Mouse (Mus musculus) CH12.LX (cell line): ENCODE measurements at regions not wholly inside any gene's neighbourhood (a gene's known extent, or its start where the extent isn't known, plus 50 kb on each side); places are given as distances from the start of the nearest gene placed in this dataset.

Experiments used
- BHLHE40 ChIP-seq: IDR thresholded peaks from 2 replicates; pipeline ENCODE4 v1.6.1; 2011; ENCODE audit warnings: mild to moderate bottlenecking, low read depth, low read length, improper control_type of control experiment
- CHD1 ChIP-seq: IDR thresholded peaks from 2 replicates; pipeline ENCODE4 v1.6.1; 2012; ENCODE audit warnings: low read depth, low read length, improper control_type of control experiment, inconsistent platforms
- CTCF ChIP-seq, 2 experiments: IDR thresholded peaks in 1 of 2; conservative IDR thresholded peaks in 1 of 2; 2 replicates each; pipeline ENCODE4 v1.5.1; 2011 to 2012; ENCODE audit warnings: low read depth in 2 of 2, low read length in 2 of 2, improper control_type of control experiment in 1 of 2, inconsistent platforms in 1 of 2, mild to moderate bottlenecking in 1 of 2, moderate library complexity in 1 of 2
- E2F4 ChIP-seq: IDR thresholded peaks from 2 replicates; pipeline ENCODE4 v1.6.1; 2011; ENCODE audit warnings: low read depth, low read length, improper control_type of control experiment; ENCODE audit not compliant: insufficient replicate concordance
- ELF1 ChIP-seq: IDR thresholded peaks from 2 replicates; pipeline ENCODE4 v1.6.1; 2014; ENCODE audit warnings: low read depth, mild to moderate bottlenecking, inconsistent platforms, low read length, improper control_type of control experiment
- EP300 ChIP-seq: IDR thresholded peaks from 2 replicates; pipeline ENCODE4 v1.6.1; 2011; ENCODE audit warnings: low read length, improper control_type of control experiment
- GABPA ChIP-seq: IDR thresholded peaks from 2 replicates; pipeline ENCODE4 v1.6.1; 2012; ENCODE audit warnings: low read depth, low read length, improper control_type of control experiment, inconsistent platforms; ENCODE audit not compliant: insufficient replicate concordance
- JUND ChIP-seq: conservative IDR thresholded peaks from 2 replicates; pipeline ENCODE4 v1.6.1; 2011; ENCODE audit warnings: low read depth, low read length, improper control_type of control experiment
- PAX5 ChIP-seq: IDR thresholded peaks from 2 replicates; pipeline ENCODE4 v1.6.1; 2012; ENCODE audit warnings: low read length, inconsistent platforms, mixed read lengths
- POLR2A ChIP-seq: IDR thresholded peaks from 2 replicates; pipeline ENCODE4 v1.6.1; 2011; ENCODE audit warnings: low read depth, mild to moderate bottlenecking, improper control_type of control experiment, low read length
- RAD21 ChIP-seq: IDR thresholded peaks from 2 replicates; pipeline ENCODE4 v1.6.1; 2011; ENCODE audit warnings: low read depth, mild to moderate bottlenecking, low read length, improper control_type of control experiment, moderate library complexity
- RCOR1 ChIP-seq: conservative IDR thresholded peaks from 2 replicates; pipeline ENCODE4 v1.6.1; 2012; ENCODE audit warnings: low read depth, mild to moderate bottlenecking, inconsistent platforms, low read length, improper control_type of control experiment
- SIN3A ChIP-seq: IDR thresholded peaks from 2 replicates; pipeline ENCODE4 v1.6.1; 2012; ENCODE audit warnings: low read length, improper control_type of control experiment, inconsistent platforms
- ZKSCAN1 ChIP-seq: IDR thresholded peaks from 2 replicates; pipeline ENCODE4 v1.6.1; 2012; ENCODE audit warnings: low read depth, inconsistent platforms, low read length, improper control_type of control experiment, borderline replicate concordance

- TF ChIP-seq ELF1 (no peak), POLR2A (no peak), GABPA (no peak), CTCF (conservative IDR thresholded peaks at IDR 0.05 in 1 of 2, IDR thresholded peaks at IDR 0.05 in 1 of 2; ENCODE audit: low read depth in 2 of 2, low read length in 2 of 2) (no peak), BHLHE40 (no peak), EP300 (no peak), JUND (no peak), E2F4 (no peak), ZKSCAN1 (no peak), RCOR1 (no peak), RAD21 (no peak), PAX5 (no peak), SIN3A (no peak), CHD1 (no peak)
These were observed 209.6 kb upstream of the Clint1 start for GRCm38 (mm10) chr11:45642142-45642756.
